Mouse (Mus musculus) bone marrow, adult 2 months (tissue): Measurements from ENCODE around the gene Cgnl1.

ENCODE experiments used
- CTCF ChIP-seq: fragments of 200-500 bp; IDR thresholded peaks from 2 replicates; pipeline ENCODE4 v1.5.1; 2011; ENCODE audit warnings: low read length, control low read depth; ENCODE audit not compliant: control insufficient read depth, insufficient read depth
- POLR2A ChIP-seq: fragments of 200-500 bp; IDR thresholded peaks from 2 replicates; pipeline ENCODE4 v1.6.1; 2011; ENCODE audit warnings: low read depth, mild to moderate bottlenecking, control low read depth, low read length, borderline replicate concordance; ENCODE audit not compliant: control insufficient read depth

DNA sequence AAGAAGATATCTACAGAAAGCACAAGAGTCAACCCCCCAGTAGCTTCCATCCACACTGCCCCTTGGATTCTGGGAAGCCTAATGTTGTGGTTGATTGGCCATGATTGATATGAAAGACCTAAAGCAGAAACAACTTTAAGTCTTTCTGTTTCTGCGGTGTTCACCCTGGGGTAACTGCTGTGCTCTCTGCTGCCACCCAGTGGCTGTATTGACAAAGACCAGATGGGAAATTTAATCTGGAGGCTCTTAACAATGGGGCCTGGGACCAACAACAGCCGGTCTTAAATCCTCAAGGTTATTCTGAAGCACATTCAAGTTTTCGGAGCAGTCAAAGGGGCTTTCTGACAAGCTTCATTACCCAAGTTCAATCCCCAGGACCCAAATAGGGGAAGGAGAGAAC, 155.2 kb downstream of the Cgnl1 start:
- TF ChIP-seq POLR2A (no peak), CTCF (peak; percentile 84)
